ENCODE assay signal across 24 mouse cellular contexts in the genomic region with DNA sequence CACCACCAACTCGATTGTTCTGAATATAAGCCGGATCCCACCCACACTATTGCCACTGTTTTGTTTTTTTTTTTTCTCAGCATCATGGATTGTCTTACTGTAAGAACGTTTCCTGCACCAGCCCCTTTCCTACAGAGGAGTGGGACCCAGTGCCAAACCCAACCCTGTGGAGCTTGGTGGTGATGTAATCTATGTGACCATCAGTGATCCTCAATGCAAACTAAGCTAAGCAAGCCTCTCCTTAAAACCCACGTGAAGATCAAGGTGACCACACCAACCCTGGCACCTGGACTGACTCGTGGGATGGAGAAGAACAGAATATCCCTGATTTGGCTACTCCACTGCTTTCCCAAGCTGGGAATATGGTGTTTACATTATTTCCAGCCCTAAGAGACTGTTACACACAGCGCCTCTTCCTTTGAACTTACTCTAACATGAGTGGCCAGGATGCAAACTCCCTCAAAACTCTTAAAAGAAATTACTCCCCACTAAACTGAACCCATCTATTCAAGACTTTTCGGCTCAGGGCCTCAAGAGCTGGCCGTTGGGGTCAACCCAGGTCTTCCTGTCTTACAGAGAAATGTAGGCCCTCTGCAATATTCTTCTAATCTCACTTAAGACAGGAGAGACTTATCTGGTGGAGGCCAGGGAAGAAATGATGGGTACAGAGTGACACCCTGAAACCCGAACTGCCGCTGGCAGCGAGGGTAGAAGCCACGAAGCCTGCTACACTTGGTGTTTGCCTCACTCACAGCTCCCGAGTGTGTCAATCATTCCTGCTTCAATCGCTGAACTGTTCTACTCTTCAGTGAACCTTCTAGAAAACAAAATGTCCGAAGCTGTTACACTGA. TPM values are rescaled to one million over a fixed set of nuclear protein-coding genes. Genes with fewer than 3 reads are reported as not detected.
A peak's percentile ranks its signal among the peaks of the same experiment; 100 is the strongest.
DNase-seq lines count a peak whose midpoint lies in the region; ATAC-seq and TF ChIP-seq lines count a peak whose summit lies in the region.
"Had no signal": no experiment of that assay in that cellular context is flagged by ENCODE, and none has a peak within 500 bp of the region (broad histone marks: within the 10 kb centered on the region; RNA-seq: fewer than 3 reads in every experiment).

No protein-coding gene starts in this region.

- no peak for TF ChIP-seq CTCF in liver, embryonic 14.5 days (IDR thresholded peaks at IDR 0.05; ENCODE audit: low read depth)

- 37% methylated on average over 15 of the region's 15 CpGs for WGBS in liver, embryonic 14.5 days (ENCODE audit: insufficient replicate concordance)
- WGBS in forebrain, embryonic 16.5 days, result 60% methylated on average over 15 of the region's 15 CpGs

- 0 out of 2 replicates have a peak, but pooled peaks have one; percentile 12 for TF ChIP-seq EP300 in liver, embryonic 14.5 days (IDR thresholded peaks at IDR 0.05; ENCODE audit: low read depth)

- ATAC-seq in common myeloid progenitor, adult 5-6 weeks (replicated peaks; ENCODE audit: low read depth, poor library complexity, severe bottlenecking), result peak; percentile 23
- ATAC-seq in liver, embryonic 14.5 days (ENCODE audit: insufficient read depth), result peak; percentile 16; the same call in 1 of the 2 replicates
- ATAC-seq in forebrain, embryonic 16.5 days, result no peak
- ATAC-seq: activated CD4-positive, CD25-positive, alpha-beta regulatory T cell, adult 4 months; lung, postnatal 0 days; midbrain, embryonic 13.5 days had no signal

- H3K4me3 ChIP-seq in liver, embryonic 14.5 days (ENCODE audit: insufficient read depth in 1 of 2, low read depth in 2 of 2, low read length in 2 of 2), result no peak overlapping the region
- no peak overlapping the region for H3K4me3 ChIP-seq in forebrain, embryonic 16.5 days (replicated peaks; ENCODE audit: low read length)
- H3K4me3 ChIP-seq: embryonic facial prominence, embryonic 10.5 days; forebrain, embryonic 12.5 days; heart, embryonic 15.5 days; limb, embryonic 10.5 days; liver, embryonic 15.5 days; midbrain, embryonic 13.5 days had no signal

- H3K4me2 ChIP-seq in liver, embryonic 14.5 days (ENCODE audit: low read depth), result no peak overlapping the region
- no peak overlapping the region for H3K4me2 ChIP-seq in forebrain, embryonic 16.5 days (ENCODE audit: low read length)
- H3K4me2 ChIP-seq: forebrain, embryonic 12.5 days; heart, embryonic 15.5 days; hindbrain, embryonic 14.5 days; liver, embryonic 15.5 days; midbrain, embryonic 13.5 days had no signal

- H3K27me3 ChIP-seq in liver, embryonic 14.5 days (ENCODE audit: control insufficient read depth, insufficient read depth, low read length), result no peaks in the 10 kb centered on the region
- no peaks in the 10 kb centered on the region for H3K27me3 ChIP-seq in forebrain, embryonic 16.5 days (replicated peaks; ENCODE audit: control insufficient read depth, insufficient read depth, low read length)
- H3K27me3 ChIP-seq: forebrain, embryonic 12.5 days; heart, embryonic 15.5 days; liver, embryonic 15.5 days; midbrain, embryonic 13.5 days had no signal

- H3K9ac ChIP-seq in liver, embryonic 14.5 days (replicated peaks), result no peak overlapping the region
- H3K9ac ChIP-seq in forebrain, embryonic 16.5 days (replicated peaks; ENCODE audit: low read depth, low read length), result no peak overlapping the region
- H3K9ac ChIP-seq: forebrain, embryonic 12.5 days; heart, embryonic 15.5 days; hindbrain, embryonic 14.5 days; liver, embryonic 15.5 days; midbrain, embryonic 13.5 days had no signal

- no peaks in the 10 kb centered on the region for H3K36me3 ChIP-seq in liver, embryonic 14.5 days (replicated peaks; ENCODE audit: control insufficient read depth, insufficient read depth, low read depth)
- H3K36me3 ChIP-seq in forebrain, embryonic 16.5 days (ENCODE audit: control insufficient read depth, insufficient read depth), result no peaks in the 10 kb centered on the region
- H3K36me3 ChIP-seq: forebrain, embryonic 12.5 days; heart, embryonic 15.5 days; liver, embryonic 15.5 days; midbrain, embryonic 13.5 days had no signal

- H3K27ac ChIP-seq in liver, embryonic 14.5 days, result no peak overlapping the region
- H3K27ac ChIP-seq in forebrain, embryonic 16.5 days (ENCODE audit: low read length), result no peak overlapping the region
- H3K27ac ChIP-seq: embryonic facial prominence, embryonic 10.5 days; forebrain, embryonic 12.5 days; heart, embryonic 15.5 days; hindbrain, embryonic 14.5 days; kidney, postnatal 0 days; limb, embryonic 10.5 days; liver, embryonic 15.5 days; midbrain, embryonic 13.5 days had no signal

- peaks cover 20 to 26% of the 10 kb centered on the region in 2 experiments for H3K4me1 ChIP-seq in liver, embryonic 14.5 days (replicated peaks; ENCODE audit: control insufficient read depth in 2 of 2, insufficient read depth in 2 of 2, low read length in 1 of 2)
- H3K4me1 ChIP-seq in forebrain, embryonic 16.5 days (replicated peaks; ENCODE audit: control insufficient read depth, insufficient read depth, low read length), result peaks cover 2% of the 10 kb centered on the region; the same call in 1 of the 2 replicates

- peak; percentile 96 for DNase-seq in gonadal fat pad, adult 2 months (ENCODE audit: low read depth)
- DNase-seq in liver, embryonic 14.5 days (ENCODE audit: low read depth in 3 of 3, low spot score in 3 of 3), result peak; percentile 17 to 41 (median 36)
- no peak for DNase-seq in embryo, embryonic 10.5 days (ENCODE audit: low spot score)
- no peak for DNase-seq in lung, postnatal 14 days
- DNase-seq in thymus, postnatal 25 days, result no peak
- DNase-seq: adrenal gland, adult 8-10 months; cerebellum, adult 9-10 months; gastrocnemius, postnatal 10 days; heart, postnatal 36 days; kidney, adult 2 months; right cerebral cortex, postnatal 25 days; spleen, adult 18-20 months had no signal

- H3K9me3 ChIP-seq in liver, embryonic 14.5 days (ENCODE audit: control insufficient read depth, low read length), result no peaks in the 10 kb centered on the region
- peaks cover 3% of the 10 kb centered on the region; the same call in 1 of the 2 replicates for H3K9me3 ChIP-seq in forebrain, embryonic 16.5 days (ENCODE audit: control insufficient read depth, low read length)
- H3K9me3 ChIP-seq: forebrain, embryonic 12.5 days; heart, embryonic 15.5 days; limb, embryonic 10.5 days; liver, embryonic 15.5 days; midbrain, embryonic 13.5 days had no signal

RNA-seq across cellular contexts. Expression of a gene that starts 2.2 kb away (rescaled TPM):
- total RNA-seq in common myeloid progenitor, adult 5-6 weeks (2017), result 9.1 and 11.3 TPM in 2 replicates
- polyA plus RNA-seq in gonadal fat pad, adult 2 months (2012; rRNA removed), result 2.1 and 4.2 TPM in 2 replicates
- polyA plus RNA-seq in liver, embryonic 14.5 days (2012; rRNA removed), result 0.79 and 1.1 TPM in 2 replicates
- 1.3 and 1.7 TPM in 2 replicates for polyA plus RNA-seq in liver, embryonic 14.5 days (2014; fragmentation: Nextera tagmentation; extraction: Ambion mirVana)
- polyA plus RNA-seq in forebrain, embryonic 16.5 days (2015; fragmentation: Nextera tagmentation; extraction: Ambion mirVana), result 18.5 and 23.2 TPM in 2 replicates

Comparison
In these comparisons a context has a peak if more than half of its experiments do, and no peak if none do; other contexts are left out.
1. DNase-seq: peak in gonadal fat pad, adult 2 months (single experiment) and liver, embryonic 14.5 days (3 of 3); none in embryo, embryonic 10.5 days (single experiment), lung, postnatal 14 days (single experiment) and thymus, postnatal 25 days (single experiment).